Mouse (Mus musculus) ES-Bruce4 (cell line): ENCODE measurements at regions not wholly inside any gene's neighbourhood (a gene's known extent, or its start where the extent isn't known, plus 50 kb on each side); places are given as distances from the start of the nearest gene placed in this dataset.

Source experiments
- H3K27ac ChIP-seq: 2 replicates; pipeline ENCODE4 v1.5.1; 2012; ENCODE audit warnings: low read length, inconsistent platforms; ENCODE audit not compliant: insufficient read depth
- H3K27me3 ChIP-seq: 2 replicates; pipeline ENCODE4 v1.6.1; 2012; ENCODE audit warnings: mild to moderate bottlenecking, low read length, inconsistent platforms; ENCODE audit not compliant: control insufficient read depth, poor library complexity, insufficient read depth, severe bottlenecking
- H3K36me3 ChIP-seq: 2 replicates; pipeline ENCODE4 v1.6.1; 2012; ENCODE audit warnings: inconsistent platforms, mild to moderate bottlenecking, low read length, moderate library complexity; ENCODE audit not compliant: control insufficient read depth, poor library complexity, insufficient read depth, severe bottlenecking
- H3K4me1 ChIP-seq: one replicate; pipeline ENCODE4 v1.8.1; 2011; ENCODE audit warnings: low read length; ENCODE audit not compliant: control insufficient read depth, insufficient read depth
- H3K4me3 ChIP-seq: 2 replicates; pipeline ENCODE4 v1.5.1; 2011; ENCODE audit warnings: low read depth, mild to moderate bottlenecking, low read length
- H3K9ac ChIP-seq: 2 replicates; pipeline ENCODE4 v1.6.1; 2012; ENCODE audit warnings: low read depth, mild to moderate bottlenecking, inconsistent platforms; ENCODE audit not compliant: poor library complexity, severe bottlenecking
- H3K9me3 ChIP-seq: replicated peaks from 2 replicates; pipeline ENCODE4 v1.6.1; 2012; ENCODE audit warnings: mild to moderate bottlenecking, low read length, inconsistent platforms; ENCODE audit not compliant: control insufficient read depth, poor library complexity, insufficient read depth, severe bottlenecking
- CTCF ChIP-seq: IDR thresholded peaks from one replicate; pipeline ENCODE4 v1.8.1; 2011; ENCODE audit warnings: low read depth, low read length
- EP300 ChIP-seq: IDR thresholded peaks from 2 replicates; pipeline ENCODE4 v1.6.1; 2011; ENCODE audit warnings: low read depth, low read length; ENCODE audit not compliant: insufficient read depth
- POLR2A ChIP-seq: IDR thresholded peaks from one replicate; pipeline ENCODE4 v1.8.1; 2011; ENCODE audit warnings: low read length; ENCODE audit not compliant: insufficient read depth

DNA sequence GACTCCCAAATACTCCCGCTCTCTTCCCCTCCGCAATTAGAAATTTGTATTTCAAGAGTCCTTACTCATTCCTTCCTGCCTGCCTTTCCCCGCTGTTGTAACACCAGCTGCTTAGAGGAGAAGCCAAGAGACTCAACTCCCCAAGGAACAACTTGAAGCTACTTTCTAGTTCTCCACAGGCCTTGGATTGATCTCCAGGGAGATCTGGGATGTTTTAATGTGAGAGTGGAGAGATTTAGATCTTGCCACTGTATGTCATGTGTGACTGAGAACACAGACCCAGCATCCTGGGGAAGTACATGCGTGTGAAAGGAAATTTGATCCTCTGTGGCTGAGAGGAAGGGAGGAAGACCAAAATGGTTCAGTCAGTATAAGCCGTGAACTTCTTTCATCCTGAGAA is 335.4 kb downstream of the Ets1 start:
- TF ChIP-seq EP300, result no peak
- Histone ChIP-seq H3K4me3 (no peak overlapping the region), H3K36me3 (no peaks in the 10 kb centered on the region), H3K27me3 (no peaks in the 10 kb centered on the region), H3K4me1 (no peaks in the 10 kb centered on the region), H3K27ac (no peak overlapping the region), H3K9ac (no peak overlapping the region), H3K9me3 (no peaks in the 10 kb centered on the region)

DNA sequence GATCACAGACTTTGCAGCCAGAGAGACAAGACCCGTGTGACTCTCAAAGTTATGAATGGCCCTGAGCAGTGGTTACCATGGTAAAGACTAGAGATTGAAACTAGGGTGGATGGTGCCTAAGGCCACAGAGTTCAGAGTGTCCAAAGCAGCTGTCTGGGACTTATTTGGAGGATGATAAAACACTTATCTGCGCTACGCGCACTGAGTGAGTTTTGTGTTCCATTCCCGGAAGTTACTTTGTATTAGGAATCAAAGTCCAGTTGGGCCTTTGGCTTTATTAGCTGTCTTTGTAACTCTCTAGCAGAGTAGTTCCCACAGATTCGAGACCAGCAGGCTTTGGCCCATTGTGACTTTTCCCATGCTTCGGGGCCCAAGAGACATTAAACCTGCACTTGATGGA is 335.9 kb downstream of the Ets1 start:
- no peaks in the 10 kb centered on the region for H3K36me3 ChIP-seq
- TF ChIP-seq CTCF (no peak), POLR2A (no peak), EP300 (no peak)
- H3K4me3 ChIP-seq, result no peak overlapping the region
- no peaks in the 10 kb centered on the region for H3K4me1 ChIP-seq
- no peak overlapping the region for H3K9ac ChIP-seq
- H3K9me3 ChIP-seq, result no peaks in the 10 kb centered on the region
- H3K27ac ChIP-seq, result no peak overlapping the region
- H3K27me3 ChIP-seq, result no peaks in the 10 kb centered on the region

DNA sequence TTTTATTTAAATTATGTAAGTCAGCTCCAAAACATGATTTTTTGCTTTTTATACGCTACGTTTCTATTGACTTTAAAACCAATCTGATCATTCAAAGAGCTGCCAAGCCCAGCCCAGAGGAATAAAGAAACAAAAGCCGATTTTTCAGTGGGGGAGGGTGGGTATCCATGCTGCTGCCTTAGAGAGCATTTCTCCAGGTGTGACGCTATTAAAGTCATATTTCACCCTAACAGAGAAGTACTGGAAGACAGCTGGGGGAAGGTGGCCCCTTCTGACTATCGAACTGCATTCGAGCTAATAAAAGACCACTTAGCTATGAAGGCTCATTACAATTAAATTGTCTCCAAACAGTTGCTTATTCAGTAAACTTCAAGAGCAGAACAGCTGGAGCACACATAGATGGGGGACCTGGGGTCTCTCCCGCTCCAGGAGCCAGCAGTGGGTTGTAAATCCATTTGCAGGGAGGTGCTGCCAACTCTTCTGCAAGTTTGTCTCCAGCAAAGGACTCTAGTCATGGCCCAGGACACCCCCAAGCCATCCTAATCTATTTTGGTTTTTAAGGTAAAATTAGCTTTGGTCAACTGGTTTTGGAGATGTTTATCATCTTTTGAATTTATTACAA is 336.5 kb downstream of the Ets1 start:
- H3K4me3 ChIP-seq, result no peak overlapping the region
- no peaks in the 10 kb centered on the region for H3K27me3 ChIP-seq
- H3K9me3 ChIP-seq, result no peaks in the 10 kb centered on the region
- H3K36me3 ChIP-seq, result no peaks in the 10 kb centered on the region
- no peak overlapping the region for H3K27ac ChIP-seq
- TF ChIP-seq POLR2A (no peak), EP300 (no peak), CTCF (no peak)
- no peaks in the 10 kb centered on the region for H3K4me1 ChIP-seq
- no peak overlapping the region for H3K9ac ChIP-seq

DNA sequence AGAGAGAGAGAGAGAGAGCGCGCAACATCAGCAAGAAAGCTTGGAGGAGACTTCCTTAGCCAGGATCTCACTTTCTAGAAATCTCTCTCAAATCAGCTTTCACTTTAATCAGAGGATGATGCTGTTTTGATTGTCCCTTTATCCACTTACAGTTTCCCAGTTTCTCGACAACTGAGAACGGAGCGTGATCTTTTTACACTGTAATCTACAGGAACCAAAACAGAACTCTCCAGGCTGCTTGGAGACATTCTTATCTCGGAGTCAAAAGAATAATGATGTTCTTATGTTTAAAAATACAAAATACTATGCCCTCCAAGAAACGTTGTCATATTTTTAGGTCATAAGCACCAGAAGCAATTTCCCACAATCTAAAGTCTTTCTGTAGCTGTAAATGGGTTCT is 341.7 kb downstream of the Ets1 start:
- H3K27ac ChIP-seq, result no peak overlapping the region
- no peaks in the 10 kb centered on the region for H3K27me3 ChIP-seq
- H3K4me3 ChIP-seq, result no peak overlapping the region
- H3K4me1 ChIP-seq, result no peaks in the 10 kb centered on the region
- no peak overlapping the region for H3K9ac ChIP-seq
- H3K36me3 ChIP-seq, result no peaks in the 10 kb centered on the region
- no peaks in the 10 kb centered on the region for H3K9me3 ChIP-seq
- TF ChIP-seq POLR2A (no peak), CTCF (no peak), EP300 (no peak)

DNA sequence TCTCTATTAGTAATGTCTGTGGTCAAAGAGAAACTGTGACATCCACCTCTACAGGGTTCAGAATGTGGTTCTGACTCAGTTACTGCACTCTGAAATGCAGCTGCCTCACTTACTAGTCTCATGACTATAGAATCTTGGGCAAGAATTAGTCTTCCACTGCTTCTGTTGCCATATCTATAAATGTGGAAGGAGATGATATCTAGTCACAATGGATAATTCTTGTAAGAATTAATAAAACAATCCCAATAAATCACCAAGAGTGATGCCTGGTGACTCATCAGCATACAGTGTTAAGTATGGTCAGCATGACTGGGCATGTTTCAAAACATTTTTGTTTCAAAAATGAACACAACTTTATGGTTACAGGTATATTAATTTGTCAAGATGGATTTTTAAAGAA is 344.8 kb downstream of the Ets1 start:
- no peak overlapping the region for H3K27ac ChIP-seq
- no peak overlapping the region for H3K9ac ChIP-seq
- H3K36me3 ChIP-seq, result no peaks in the 10 kb centered on the region
- no peaks in the 10 kb centered on the region for H3K27me3 ChIP-seq
- H3K9me3 ChIP-seq, result no peaks in the 10 kb centered on the region; the same call in 1 of the 2 replicates
- no peaks in the 10 kb centered on the region for H3K4me1 ChIP-seq
- H3K4me3 ChIP-seq, result no peak overlapping the region
- TF ChIP-seq CTCF (no peak), EP300 (no peak), POLR2A (no peak)

DNA sequence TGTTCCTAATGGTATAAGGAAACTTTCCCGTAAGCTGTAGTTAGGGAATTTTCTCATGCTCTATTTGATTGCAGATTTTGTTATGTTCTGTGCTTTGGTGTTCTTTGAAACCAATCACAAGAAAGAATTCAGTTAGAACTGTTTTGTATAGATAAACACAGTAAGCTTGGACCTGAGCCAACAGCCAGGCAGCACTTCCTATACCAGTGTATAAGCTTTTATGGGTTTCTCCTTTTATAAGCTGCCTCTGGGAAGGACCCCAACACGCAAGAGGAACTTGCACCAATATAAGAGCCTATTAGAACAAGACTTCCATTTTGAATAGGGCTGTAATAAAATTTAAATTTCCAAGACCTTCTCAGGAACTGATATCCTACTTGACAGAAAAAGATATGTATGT is 347.2 kb downstream of the Ets1 start:
- Histone ChIP-seq H3K4me3 (no peak overlapping the region), H3K36me3 (no peaks in the 10 kb centered on the region), H3K27me3 (no peaks in the 10 kb centered on the region), H3K27ac (no peak overlapping the region), H3K9me3 (no peaks in the 10 kb centered on the region; the same call in 1 of the 2 replicates), H3K9ac (no peak overlapping the region), H3K4me1 (no peaks in the 10 kb centered on the region)
- TF ChIP-seq CTCF (no peak), POLR2A (no peak), EP300 (no peak)
